Mouse (Mus musculus) C2C12 (cell line): ENCODE measurements at regions not wholly inside any gene's neighbourhood (a gene's known extent, or its start where the extent isn't known, plus 50 kb on each side); places are given as distances from the start of the nearest gene placed in this dataset.

ENCODE experiments used
- H3K27me3 ChIP-seq: one replicate; pipeline ENCODE4 v1.6.1; 2011; ENCODE audit not compliant: control insufficient read depth, insufficient read depth, insufficient read length
- H3K36me3 ChIP-seq: one replicate; pipeline ENCODE4 v1.6.1; 2011; ENCODE audit not compliant: control insufficient read depth, insufficient read depth
- H3K4me3 ChIP-seq: one replicate; pipeline ENCODE4 v1.5.1; 2011; ENCODE audit warnings: mild to moderate bottlenecking, control low read depth; ENCODE audit not compliant: poor library complexity, insufficient read depth, severe bottlenecking
- H3K79me2 ChIP-seq: one replicate; pipeline ENCODE4 v1.6.1; 2011; ENCODE audit not compliant: control insufficient read depth, insufficient read depth
- H3K79me3 ChIP-seq: one replicate; pipeline ENCODE4 v1.6.1; 2011; ENCODE audit warnings: low read depth, control low read depth
- H3ac ChIP-seq: one replicate; pipeline ENCODE3; 2011; ENCODE audit warnings: low read depth; ENCODE audit not compliant: control insufficient read depth, insufficient read length
- CEBPB ChIP-seq: IDR thresholded peaks from one replicate; pipeline ENCODE4 v1.6.1; 2011; ENCODE audit warnings: low read depth, mild to moderate bottlenecking, control low read depth, moderate library complexity
- CTCF ChIP-seq: IDR thresholded peaks from one replicate; pipeline ENCODE4 v1.5.1; 2011; ENCODE audit not compliant: control insufficient read depth, insufficient read depth, insufficient read length
- FOSL1 ChIP-seq: IDR thresholded peaks from one replicate; pipeline ENCODE4 v1.8.0; 2011; ENCODE audit warnings: mild to moderate bottlenecking, low read length; ENCODE audit not compliant: poor library complexity, insufficient read depth, severe bottlenecking
- MAX ChIP-seq: IDR thresholded peaks from one replicate; pipeline ENCODE4 v1.6.1; 2011; ENCODE audit warnings: mild to moderate bottlenecking, control low read depth
- MYOD1 ChIP-seq: IDR thresholded peaks from one replicate; pipeline ENCODE4 v1.6.1; 2011; ENCODE audit warnings: low read depth; ENCODE audit not compliant: control insufficient read depth, insufficient read length
- MYOG ChIP-seq: IDR thresholded peaks from one replicate; pipeline ENCODE4 v1.6.1; 2011; ENCODE audit not compliant: control insufficient read depth, insufficient read length; ENCODE audit errors: extremely low read depth
- USF1 ChIP-seq: IDR thresholded peaks from one replicate; pipeline ENCODE4 v1.6.1; 2011; ENCODE audit warnings: low read depth, mild to moderate bottlenecking, control low read depth, moderate library complexity

DNA sequence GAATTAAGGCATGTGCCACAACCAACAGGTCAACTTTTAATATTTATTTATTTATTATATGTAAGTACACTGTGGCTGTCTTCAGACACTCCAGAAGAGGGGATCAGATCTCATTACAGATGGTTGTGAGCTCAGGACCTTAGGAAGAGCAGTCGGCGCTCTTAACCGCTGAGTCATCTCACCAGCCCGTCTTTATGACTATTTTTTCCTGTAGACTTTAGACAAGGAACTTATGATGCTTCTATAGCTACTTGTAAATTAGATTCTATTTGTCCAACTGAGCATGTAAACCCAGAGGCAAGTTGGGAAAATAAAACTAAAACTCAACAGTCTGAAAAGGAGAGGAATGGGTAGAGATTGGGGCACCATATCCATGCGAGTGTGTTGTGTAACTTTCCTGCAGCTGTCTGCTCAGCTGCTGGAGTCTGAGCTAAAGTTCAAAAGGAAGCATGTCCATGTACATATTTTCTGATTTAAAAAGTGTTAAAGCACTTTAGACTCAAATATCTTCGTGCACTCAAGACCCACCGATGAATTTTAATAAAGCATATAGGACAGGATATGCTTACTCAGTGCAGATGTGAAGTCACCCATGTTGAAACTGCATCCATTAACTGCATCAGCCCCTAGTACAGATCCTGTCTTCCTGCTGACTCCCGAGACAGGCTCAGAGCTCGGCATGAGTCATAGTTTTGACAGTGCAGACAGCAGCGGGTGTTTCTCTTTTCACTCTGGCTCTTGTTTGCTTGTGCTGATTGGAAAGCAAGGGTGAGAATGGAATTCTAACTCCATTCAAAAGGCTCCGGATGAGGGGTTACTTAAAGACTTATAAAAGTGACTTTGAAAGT is 111.6 kb upstream of the Usp9x start:
- H3K79me2 ChIP-seq = no peaks in the 10 kb centered on the region
- H3K27me3 ChIP-seq = no peaks in the 10 kb centered on the region
- no peaks in the 10 kb centered on the region for H3K36me3 ChIP-seq
- no peaks in the 10 kb centered on the region for H3K79me3 ChIP-seq
- no peak overlapping the region for H3ac ChIP-seq
- no peak overlapping the region for H3K4me3 ChIP-seq
- peak; percentile 50 for TF ChIP-seq CEBPB
- no peak for TF ChIP-seq MYOD1
- TF ChIP-seq MAX = peak; percentile 20

- H3K79me2 ChIP-seq = no peaks in the 10 kb centered on the region
- H3K27me3 ChIP-seq = no peaks in the 10 kb centered on the region
- no peak for TF ChIP-seq MYOD1
- TF ChIP-seq CEBPB = no peak
- TF ChIP-seq MAX = no peak
- no peak for TF ChIP-seq CTCF
- no peak for TF ChIP-seq MYOG
- TF ChIP-seq USF1 = no peak
- no peak for TF ChIP-seq FOSL1
- H3K79me3 ChIP-seq = no peaks in the 10 kb centered on the region
- no peak overlapping the region for H3ac ChIP-seq
- H3K4me3 ChIP-seq = no peak overlapping the region
- no peaks in the 10 kb centered on the region for H3K36me3 ChIP-seq
Observed at GRCm38 (mm10) chrX:12958873-12959272, 112.4 kb upstream of the Usp9x start.

GRCm38 (mm10) chrX:12950928-12951660 is 120.2 kb upstream of the Usp9x start:
- no peak overlapping the region for H3K4me3 ChIP-seq
- H3K36me3 ChIP-seq = no peaks in the 10 kb centered on the region
- TF ChIP-seq USF1 (no peak), CTCF (no peak), CEBPB (no peak)
- H3K27me3 ChIP-seq = no peaks in the 10 kb centered on the region
- H3ac ChIP-seq = peak overlapping the region; percentile 8
- no peaks in the 10 kb centered on the region for H3K79me2 ChIP-seq
- H3K79me3 ChIP-seq = no peaks in the 10 kb centered on the region

DNA sequence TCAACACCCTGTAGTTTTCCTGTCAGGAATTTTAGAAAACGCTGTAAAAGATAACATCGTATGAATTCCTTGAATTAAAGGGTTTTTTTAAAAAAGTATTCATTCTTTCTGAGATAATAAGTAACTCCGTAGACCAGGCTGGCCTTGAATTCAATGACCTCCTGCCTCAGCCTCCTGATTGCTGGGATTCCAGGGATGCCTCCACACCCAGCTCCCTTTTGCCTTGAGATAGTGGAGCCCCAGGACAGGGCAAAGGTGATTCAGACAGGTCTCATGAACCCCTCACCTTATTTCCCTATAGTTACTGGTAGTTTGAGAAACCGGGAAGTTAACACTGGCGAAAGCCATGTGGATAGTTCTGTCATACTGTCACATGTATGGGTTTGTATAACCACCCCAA is 128.8 kb upstream of the Usp9x start:
- no peak overlapping the region for H3K4me3 ChIP-seq
- H3K79me2 ChIP-seq = no peaks in the 10 kb centered on the region
- TF ChIP-seq CTCF (no peak), MAX (no peak), FOSL1 (no peak), MYOG (no peak), USF1 (no peak), MYOD1 (no peak), CEBPB (no peak)
- H3ac ChIP-seq = no peak overlapping the region
- H3K79me3 ChIP-seq = no peaks in the 10 kb centered on the region
- H3K36me3 ChIP-seq = no peaks in the 10 kb centered on the region
- H3K27me3 ChIP-seq = no peaks in the 10 kb centered on the region

- H3K27me3 ChIP-seq = no peaks in the 10 kb centered on the region
- H3K36me3 ChIP-seq = no peaks in the 10 kb centered on the region
- no peaks in the 10 kb centered on the region for H3K79me3 ChIP-seq
- H3ac ChIP-seq = peak overlapping the region; percentile 79
- TF ChIP-seq FOSL1 (no peak), MAX (no peak), CEBPB (no peak), MYOG (no peak), USF1 (no peak), CTCF (no peak), MYOD1 (no peak)
- H3K4me3 ChIP-seq = peak overlapping the region; percentile 28
- no peaks in the 10 kb centered on the region for H3K79me2 ChIP-seq
Observed at GRCm38 (mm10) chrX:12936406-12937172, 134.7 kb upstream of the Usp9x start.
